Mouse (Mus musculus): ENCODE measurements around the gene Txn2. TPM values are rescaled to one million over a fixed set of nuclear protein-coding genes. Genes with fewer than 3 reads are reported as not detected.

Txn2 gene
- 234 and 249 TPM in 2 replicates for polyA plus RNA-seq (2015; fragmentation: Nextera tagmentation; extraction: Ambion mirVana)

DNA sequence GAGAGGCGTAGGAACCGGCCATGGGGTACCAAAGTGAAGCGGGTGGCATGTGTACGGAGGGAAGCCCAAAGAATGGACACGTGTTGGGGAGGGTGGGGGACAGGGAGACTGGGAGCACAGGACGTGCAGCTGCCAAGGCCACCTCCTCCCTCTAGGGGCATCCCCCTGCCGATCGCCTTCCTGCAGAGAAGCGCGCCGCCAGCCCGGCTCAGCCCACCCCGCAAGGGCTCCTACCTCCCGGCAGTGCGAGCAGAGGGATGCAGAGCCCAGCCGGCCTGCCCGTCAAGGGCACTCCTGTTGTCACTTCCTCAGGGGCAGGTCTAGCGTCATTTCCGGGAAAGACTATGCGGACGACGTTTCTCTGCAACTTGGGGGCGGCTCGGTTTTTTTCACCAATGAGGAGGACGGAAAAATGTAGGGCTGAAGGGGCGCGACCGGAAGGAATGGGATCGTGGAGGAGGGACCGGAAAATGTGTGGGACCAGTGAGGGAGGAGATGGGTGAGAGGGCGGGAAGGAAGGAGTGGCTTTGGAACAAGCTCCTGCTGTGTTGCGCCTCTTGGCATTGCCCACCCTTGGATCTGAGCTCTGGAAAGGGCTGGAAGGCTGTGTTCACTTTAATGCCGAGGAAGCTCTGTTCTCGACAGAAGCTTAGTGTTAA is at the start of gene Txn2:
TSS of gene Txn2 (minus strand) at position 334 of the 659 bp plus-strand sequence.
- WGBS: under 1% methylated on average over 34 of the region's 34 CpGs
- Histone ChIP-seq H3K9me3 (replicated peaks) (no peaks in the 10 kb centered on the region), H3K9ac (peak within 1 kb of the TSS; percentile 79), H3K36me3 (ENCODE audit: poor library complexity, severe bottlenecking) (peaks cover 31% of the 10 kb centered on the region), H3K4me3 (peak within 1 kb of the TSS; percentile 73), H3K27ac (peak within 1 kb of the TSS; percentile 90), H3K4me1 (peaks cover 28% of the 10 kb centered on the region), H3K4me2 (peak within 1 kb of the TSS; percentile 73), H3K27me3 (no peaks in the 10 kb centered on the region)
- ATAC-seq: peak; percentile 98

DNA sequence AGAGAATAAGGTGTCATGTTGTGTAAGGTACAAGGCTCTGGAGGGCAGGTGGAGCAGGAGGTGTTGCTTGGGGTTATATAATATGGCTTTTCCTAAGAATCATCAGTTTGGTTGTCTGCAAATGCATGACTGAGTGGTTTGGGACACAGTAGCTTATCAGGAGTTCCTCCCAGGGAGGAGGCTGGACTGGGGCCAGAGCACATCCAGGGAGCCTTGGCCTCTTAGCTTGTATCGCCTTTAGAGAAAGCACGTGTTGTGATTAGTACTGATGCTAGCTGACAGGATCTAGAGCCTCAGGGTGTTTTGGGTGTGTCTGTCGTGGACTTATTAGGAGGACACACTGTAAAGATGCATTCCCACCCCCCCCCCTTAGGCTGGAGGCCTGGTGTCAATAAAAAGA is 48.9 kb upstream of the Txn2 start:
- WGBS: 62% methylated on average over 3 of the region's 3 CpGs
- H3K9me3 ChIP-seq (replicated peaks): no peaks in the 10 kb centered on the region
- H3K36me3 ChIP-seq (ENCODE audit: poor library complexity, severe bottlenecking): no peaks in the 10 kb centered on the region
- H3K27ac ChIP-seq: no peak overlapping the region
- H3K4me3 ChIP-seq: no peak overlapping the region
- no peak overlapping the region for H3K9ac ChIP-seq
- no peak overlapping the region for H3K4me2 ChIP-seq
- H3K4me1 ChIP-seq: no peaks in the 10 kb centered on the region
- H3K27me3 ChIP-seq: 0 out of 2 replicates have a peak, but pooled peaks cover 4% of the 10 kb centered on the region
- no peak for ATAC-seq

DNA sequence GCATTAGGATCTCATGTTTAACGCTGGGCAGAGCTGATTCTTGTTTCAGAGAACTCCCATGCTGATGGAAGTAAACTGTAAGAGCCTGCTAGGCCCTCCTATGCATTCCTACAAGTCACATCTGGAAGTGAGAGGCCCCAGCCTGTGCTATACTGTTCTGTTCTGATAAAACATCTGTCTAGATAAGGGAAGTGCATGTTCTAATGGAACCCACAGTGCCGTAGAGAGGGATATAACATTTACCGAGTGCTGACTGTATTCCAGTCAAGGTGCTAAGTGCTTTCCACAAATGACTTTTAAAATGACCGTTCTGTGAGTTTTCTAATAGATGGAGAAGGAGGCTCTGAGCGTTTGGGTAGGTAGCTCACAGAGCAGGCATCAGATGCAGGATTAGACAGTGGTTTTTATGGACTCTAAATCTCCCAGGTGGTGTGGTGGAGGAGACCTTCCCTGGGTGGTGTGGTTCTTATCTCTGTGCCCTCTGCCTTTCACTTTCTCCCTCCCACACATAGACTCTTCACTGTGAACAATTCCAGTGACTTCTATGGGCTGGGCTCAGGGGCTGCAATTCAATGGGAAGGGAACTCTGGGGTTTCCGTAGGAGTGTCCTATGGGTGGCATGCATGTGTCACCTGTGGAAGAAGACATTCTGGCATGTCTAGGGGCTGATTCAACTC is 45.5 kb upstream of the Txn2 start:
- Histone ChIP-seq H3K36me3 (ENCODE audit: poor library complexity, severe bottlenecking) (no peaks in the 10 kb centered on the region), H3K27me3 (no peaks in the 10 kb centered on the region), H3K27ac (no peak overlapping the region), H3K4me3 (no peak overlapping the region), H3K4me2 (no peak overlapping the region), H3K4me1 (peaks cover 14% of the 10 kb centered on the region), H3K9me3 (replicated peaks) (no peaks in the 10 kb centered on the region), H3K9ac (no peak overlapping the region)
- 81% methylated on average over 6 of the region's 6 CpGs for WGBS
- ATAC-seq: no peak

DNA sequence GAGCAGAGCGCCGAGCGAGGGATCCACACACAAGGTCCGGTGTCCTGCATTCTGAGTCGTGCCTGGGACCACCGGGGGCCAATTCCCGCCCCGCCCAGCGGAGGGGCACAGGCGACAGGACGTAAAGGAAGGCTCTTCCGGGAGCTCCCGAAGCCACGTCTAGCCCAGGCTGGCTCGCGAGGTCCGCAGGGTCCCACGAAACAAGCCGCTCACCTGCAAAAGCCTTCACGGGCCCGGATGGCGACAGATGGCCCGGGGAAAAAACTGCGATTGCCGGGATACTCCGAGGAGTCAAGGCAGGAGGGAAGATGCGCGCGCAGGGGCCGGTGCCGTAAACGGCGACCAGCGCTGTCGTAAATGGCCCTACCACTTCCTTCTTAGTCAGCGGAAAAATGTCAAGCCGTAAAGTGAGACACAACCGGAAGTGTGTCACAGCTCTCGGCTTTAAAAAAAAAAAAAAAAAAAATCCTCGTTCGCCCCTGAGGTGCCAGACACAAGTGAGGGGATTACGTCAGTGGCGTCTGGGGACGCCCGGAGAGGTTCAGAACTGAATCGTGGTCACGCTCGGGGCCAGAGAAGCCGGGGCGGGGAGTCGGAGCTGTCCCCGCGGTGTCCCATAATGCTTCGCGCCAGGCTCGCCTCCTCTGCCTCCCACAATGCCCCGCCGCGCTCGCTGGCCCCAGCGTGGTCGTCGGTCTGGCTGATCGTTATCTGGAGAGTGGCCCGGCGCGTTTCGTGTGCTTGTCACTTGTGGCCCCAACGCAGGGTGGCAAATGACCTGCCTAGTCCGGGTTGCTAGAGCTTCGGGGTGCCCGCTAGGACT is 41.9 kb upstream of the Txn2 start, which contains the start of gene Eif3d:
TSS of gene Eif3d (minus strand) at position 344 of the 823 bp plus-strand sequence.
- peaks cover 30% of the 10 kb centered on the region for H3K36me3 ChIP-seq (ENCODE audit: poor library complexity, severe bottlenecking)
- no peaks in the 10 kb centered on the region for H3K9me3 ChIP-seq (replicated peaks)
- under 1% methylated on average over 72 of the region's 72 CpGs for WGBS
- peak within 1 kb of the TSS; percentile 82 for H3K4me3 ChIP-seq
- peak; percentile 91 for ATAC-seq
- H3K27me3 ChIP-seq: no peaks in the 10 kb centered on the region
- H3K9ac ChIP-seq: peak within 1 kb of the TSS; percentile 94
- peak within 1 kb of the TSS; percentile 99 for H3K27ac ChIP-seq
- H3K4me2 ChIP-seq: peak within 1 kb of the TSS; percentile 94
- H3K4me1 ChIP-seq: peaks cover 24% of the 10 kb centered on the region

DNA sequence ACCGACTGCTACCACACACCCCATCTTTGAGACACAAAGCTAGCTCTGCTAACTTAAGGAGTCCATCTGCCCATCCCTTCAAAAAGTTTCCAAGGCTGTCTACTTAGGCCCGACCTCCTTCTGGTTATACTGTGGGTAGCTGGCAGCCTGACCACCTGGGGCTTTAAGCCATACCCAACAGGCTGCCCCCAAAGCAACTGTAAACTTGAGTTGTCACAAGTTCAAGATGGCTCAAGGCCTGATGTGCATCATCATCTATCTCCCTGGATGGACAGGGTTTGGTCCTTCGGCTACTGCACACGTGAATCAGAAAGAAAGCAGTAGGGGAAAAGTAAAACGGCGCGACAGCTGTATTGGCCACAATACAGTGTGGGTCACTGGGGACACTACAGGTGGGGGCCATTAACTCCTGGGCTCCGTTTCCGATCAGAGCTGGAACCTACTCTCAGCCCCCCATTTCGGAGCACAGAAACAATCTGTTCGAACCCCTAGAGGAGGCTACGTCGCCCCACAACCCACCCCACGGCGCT is 41.2 kb upstream of the Txn2 start:
- WGBS: 2% methylated on average over 15 of the region's 15 CpGs

DNA sequence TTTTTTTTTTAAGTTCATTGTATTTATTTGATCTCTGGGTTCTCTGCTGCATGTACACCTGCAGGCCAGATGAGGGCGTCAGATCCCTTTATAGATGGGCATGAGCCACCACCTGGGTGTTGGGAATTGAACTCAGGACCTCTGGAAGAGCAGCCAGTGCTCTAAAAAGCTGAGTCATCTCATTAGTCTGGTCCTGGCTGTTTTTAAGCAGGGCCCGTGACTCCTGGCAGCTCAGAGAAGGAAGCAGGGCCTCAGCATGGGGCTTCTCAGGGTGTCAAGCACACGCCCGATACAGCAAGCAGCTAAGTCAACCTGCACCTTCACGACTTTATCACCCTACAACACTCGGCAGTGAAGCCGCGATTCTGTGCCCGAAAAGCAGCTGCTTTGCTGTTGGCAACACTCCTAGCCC is 36.3 kb upstream of the Txn2 start:
- WGBS: 86% methylated on average over 9 of the region's 9 CpGs
- H3K36me3 ChIP-seq (ENCODE audit: poor library complexity, severe bottlenecking): peaks cover 86% of the 10 kb centered on the region
- no peak overlapping the region for H3K9ac ChIP-seq
- H3K4me1 ChIP-seq: peaks cover 17% of the 10 kb centered on the region
- H3K27ac ChIP-seq: no peak overlapping the region
- H3K27me3 ChIP-seq: no peaks in the 10 kb centered on the region
- H3K9me3 ChIP-seq (replicated peaks): no peaks in the 10 kb centered on the region
- no peak overlapping the region for H3K4me2 ChIP-seq
- ATAC-seq: no peak
- H3K4me3 ChIP-seq: no peak overlapping the region

More for the DNA sequence above, 41.2 kb upstream of the Txn2 start:
- Histone ChIP-seq H3K9me3 (replicated peaks) (no peaks in the 10 kb centered on the region), H3K36me3 (ENCODE audit: poor library complexity, severe bottlenecking) (peaks cover 37% of the 10 kb centered on the region), H3K4me2 (peak overlapping the region; percentile 94), H3K27ac (peak overlapping the region; percentile 99), H3K9ac (peak overlapping the region; percentile 94), H3K4me1 (peaks cover 24% of the 10 kb centered on the region), H3K4me3 (peak overlapping the region; percentile 82), H3K27me3 (no peaks in the 10 kb centered on the region)
- ATAC-seq: no peak

DNA sequence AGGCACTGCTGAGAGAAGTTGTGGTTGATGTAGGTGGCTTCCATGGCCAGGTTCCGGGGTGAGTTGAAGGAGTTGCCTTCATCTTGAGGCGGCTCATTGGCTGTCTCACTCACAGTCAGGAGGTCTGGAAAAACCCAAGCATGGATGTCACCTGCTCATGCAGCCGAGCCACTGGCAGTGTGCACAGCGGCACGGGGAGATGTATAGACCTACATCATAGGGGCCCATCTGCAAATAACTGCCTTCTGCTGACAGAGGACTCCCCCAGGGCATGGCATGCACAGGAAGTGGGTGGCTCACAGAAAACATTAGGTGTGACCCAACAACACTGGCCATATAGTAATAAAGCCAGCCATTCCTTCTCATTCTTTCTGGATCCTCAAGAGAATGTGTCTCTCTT is 33.6 kb upstream of the Txn2 start:
- peaks cover 95% of the 10 kb centered on the region for H3K36me3 ChIP-seq (ENCODE audit: poor library complexity, severe bottlenecking)
- no peak overlapping the region for H3K4me2 ChIP-seq
- ATAC-seq: no peak
- no peak overlapping the region for H3K4me3 ChIP-seq
- no peak overlapping the region for H3K9ac ChIP-seq
- H3K4me1 ChIP-seq: peaks cover under 1% of the 10 kb centered on the region; the same call in 1 of the 2 replicates
- WGBS: 95% methylated on average over 5 of the region's 5 CpGs
- no peaks in the 10 kb centered on the region for H3K27me3 ChIP-seq
- H3K9me3 ChIP-seq (replicated peaks): no peaks in the 10 kb centered on the region
- H3K27ac ChIP-seq: no peak overlapping the region

DNA sequence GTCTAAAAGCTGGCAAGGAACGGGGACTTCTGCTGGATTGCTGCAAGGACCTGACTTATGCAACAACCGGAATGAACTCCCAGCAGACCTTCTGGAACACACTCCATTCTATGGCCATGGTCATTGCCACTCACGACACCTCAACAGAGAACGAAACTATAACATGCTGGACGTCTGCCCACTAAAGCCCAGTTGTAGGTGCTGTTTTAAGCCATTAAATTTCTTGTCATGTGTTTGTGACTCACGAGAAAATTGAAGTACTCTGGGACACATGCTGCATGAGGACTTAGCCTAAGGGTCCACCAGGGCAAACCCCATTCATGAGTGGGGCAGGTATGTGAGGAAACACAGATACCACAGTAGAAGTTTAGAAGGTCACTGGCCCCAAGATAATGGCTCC is 31.9 kb upstream of the Txn2 start:
- Histone ChIP-seq H3K27me3 (no peaks in the 10 kb centered on the region), H3K4me3 (no peak overlapping the region), H3K4me2 (no peak overlapping the region), H3K9me3 (replicated peaks) (no peaks in the 10 kb centered on the region), H3K27ac (no peak overlapping the region), H3K4me1 (peaks cover 16% of the 10 kb centered on the region), H3K36me3 (ENCODE audit: poor library complexity, severe bottlenecking) (peaks cover 78% of the 10 kb centered on the region), H3K9ac (no peak overlapping the region)
- 91% methylated on average over 6 of the region's 6 CpGs for WGBS
- no peak for ATAC-seq

DNA sequence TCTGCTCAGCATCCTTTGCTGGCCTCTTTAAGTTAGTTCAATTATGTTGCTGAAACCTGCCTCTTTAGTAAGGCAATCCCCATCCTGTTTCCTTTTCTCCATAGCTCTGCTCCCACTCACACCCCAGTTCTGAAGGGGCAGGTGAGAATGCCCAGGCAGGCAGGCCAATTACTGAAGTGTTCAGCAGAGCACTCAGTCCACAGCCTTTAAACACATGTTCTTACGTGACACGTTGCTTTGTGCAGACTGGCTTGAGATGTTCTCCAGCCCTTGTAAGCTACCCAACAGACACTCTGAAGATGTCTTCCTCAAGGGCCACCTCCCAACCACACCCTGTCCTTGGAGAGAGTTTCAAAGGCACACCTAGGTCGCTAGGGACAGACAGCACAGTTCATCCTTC is 29.3 kb upstream of the Txn2 start:
- Histone ChIP-seq H3K27me3 (peaks cover 4% of the 10 kb centered on the region; the same call in 1 of the 2 replicates), H3K36me3 (ENCODE audit: poor library complexity, severe bottlenecking) (peaks cover 54% of the 10 kb centered on the region), H3K4me2 (no peak overlapping the region), H3K27ac (no peak overlapping the region), H3K9me3 (replicated peaks) (no peaks in the 10 kb centered on the region), H3K4me1 (peaks cover 33% of the 10 kb centered on the region), H3K9ac (no peak overlapping the region), H3K4me3 (no peak overlapping the region)
- no peak for ATAC-seq
- 62% methylated on average over 3 of the region's 3 CpGs for WGBS

DNA sequence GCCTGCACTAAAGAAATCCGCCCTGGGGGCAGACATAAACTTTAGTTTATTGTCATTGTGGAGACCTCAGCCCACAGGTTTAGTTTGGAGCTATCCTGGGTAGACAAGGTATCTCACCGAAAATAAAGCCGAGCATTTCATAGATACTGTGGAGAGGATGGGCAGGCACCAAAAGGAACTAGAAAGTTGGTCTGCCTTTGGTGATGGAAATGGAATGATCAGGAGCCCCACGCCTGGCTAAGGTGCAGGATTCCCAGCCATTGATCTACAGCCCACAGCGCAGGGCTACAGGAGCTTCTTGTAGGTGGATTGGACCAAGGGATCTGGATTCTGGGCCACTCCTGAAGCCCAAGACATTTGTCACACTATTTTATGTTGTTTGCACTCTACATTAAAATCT is 28.8 kb upstream of the Txn2 start:
- Histone ChIP-seq H3K9me3 (replicated peaks) (no peaks in the 10 kb centered on the region), H3K27me3 (peaks cover 4% of the 10 kb centered on the region; the same call in 1 of the 2 replicates), H3K4me1 (peaks cover 33% of the 10 kb centered on the region), H3K4me3 (no peak overlapping the region), H3K27ac (no peak overlapping the region), H3K9ac (no peak overlapping the region), H3K36me3 (ENCODE audit: poor library complexity, severe bottlenecking) (peaks cover 54% of the 10 kb centered on the region), H3K4me2 (no peak overlapping the region)
- WGBS: 53% methylated on average over 5 of the region's 5 CpGs
- ATAC-seq: no peak

DNA sequence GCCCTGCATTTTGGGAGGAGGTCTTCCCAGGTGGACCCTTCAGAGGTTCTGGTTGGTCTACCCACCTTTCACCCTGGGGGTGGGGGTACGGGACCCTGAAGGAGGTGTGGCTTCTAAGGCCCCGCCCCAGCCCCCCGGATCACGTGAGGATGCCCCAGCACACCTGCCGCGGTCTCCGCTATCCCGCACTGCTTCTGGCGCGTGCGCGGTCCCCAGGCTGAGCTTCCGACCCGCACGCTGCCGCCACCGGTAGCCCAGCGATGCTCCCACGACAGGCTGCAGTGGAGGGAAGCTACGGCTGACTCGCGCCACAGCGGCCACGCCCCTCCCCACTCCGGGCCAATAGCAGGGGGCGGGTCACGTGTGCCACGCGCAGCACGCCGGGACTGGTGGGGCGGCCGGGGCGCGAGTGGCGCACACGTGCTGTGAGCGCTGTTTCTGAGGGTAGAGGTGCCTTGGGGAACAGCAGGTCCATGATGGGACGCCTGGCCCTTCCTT is 27.6 kb upstream of the Txn2 start, which contains the start of gene Foxred2:
TSS of gene Foxred2 (minus strand) at position 319 of the 498 bp plus-strand sequence.
- ATAC-seq: peak; percentile 95
- Histone ChIP-seq H3K36me3 (ENCODE audit: poor library complexity, severe bottlenecking) (peaks cover 54% of the 10 kb centered on the region), H3K9me3 (replicated peaks) (no peaks in the 10 kb centered on the region), H3K4me2 (peak within 1 kb of the TSS; percentile 87), H3K9ac (peak within 1 kb of the TSS; percentile 70), H3K27me3 (peaks cover 4% of the 10 kb centered on the region; the same call in 1 of the 2 replicates), H3K27ac (peak within 1 kb of the TSS; percentile 59), H3K4me3 (peak within 1 kb of the TSS; percentile 50), H3K4me1 (peaks cover 33% of the 10 kb centered on the region)
- under 1% methylated on average over 39 of the region's 39 CpGs for WGBS

All from forebrain, embryonic 13.5 days (tissue).